Mouse (Mus musculus) brain, embryonic 14.5 days (tissue): ENCODE measurements around the gene Chka.

Experiments used
- CTCF ChIP-seq: fragments of 200-500 bp; IDR thresholded peaks from 2 replicates; pipeline ENCODE4 v1.5.1; 2012; ENCODE audit warnings: inconsistent platforms, mild to moderate bottlenecking, moderate library complexity, borderline replicate concordance; ENCODE audit not compliant: insufficient read depth, insufficient read length; ENCODE audit errors: extremely low read depth
- POLR2A ChIP-seq: fragments of 200-500 bp; IDR thresholded peaks from 2 replicates; pipeline ENCODE4 v1.6.1; 2012; ENCODE audit warnings: mild to moderate bottlenecking, inconsistent platforms, borderline replicate concordance; ENCODE audit not compliant: poor library complexity, insufficient read depth, insufficient read length, severe bottlenecking; ENCODE audit errors: extremely low read depth

DNA sequence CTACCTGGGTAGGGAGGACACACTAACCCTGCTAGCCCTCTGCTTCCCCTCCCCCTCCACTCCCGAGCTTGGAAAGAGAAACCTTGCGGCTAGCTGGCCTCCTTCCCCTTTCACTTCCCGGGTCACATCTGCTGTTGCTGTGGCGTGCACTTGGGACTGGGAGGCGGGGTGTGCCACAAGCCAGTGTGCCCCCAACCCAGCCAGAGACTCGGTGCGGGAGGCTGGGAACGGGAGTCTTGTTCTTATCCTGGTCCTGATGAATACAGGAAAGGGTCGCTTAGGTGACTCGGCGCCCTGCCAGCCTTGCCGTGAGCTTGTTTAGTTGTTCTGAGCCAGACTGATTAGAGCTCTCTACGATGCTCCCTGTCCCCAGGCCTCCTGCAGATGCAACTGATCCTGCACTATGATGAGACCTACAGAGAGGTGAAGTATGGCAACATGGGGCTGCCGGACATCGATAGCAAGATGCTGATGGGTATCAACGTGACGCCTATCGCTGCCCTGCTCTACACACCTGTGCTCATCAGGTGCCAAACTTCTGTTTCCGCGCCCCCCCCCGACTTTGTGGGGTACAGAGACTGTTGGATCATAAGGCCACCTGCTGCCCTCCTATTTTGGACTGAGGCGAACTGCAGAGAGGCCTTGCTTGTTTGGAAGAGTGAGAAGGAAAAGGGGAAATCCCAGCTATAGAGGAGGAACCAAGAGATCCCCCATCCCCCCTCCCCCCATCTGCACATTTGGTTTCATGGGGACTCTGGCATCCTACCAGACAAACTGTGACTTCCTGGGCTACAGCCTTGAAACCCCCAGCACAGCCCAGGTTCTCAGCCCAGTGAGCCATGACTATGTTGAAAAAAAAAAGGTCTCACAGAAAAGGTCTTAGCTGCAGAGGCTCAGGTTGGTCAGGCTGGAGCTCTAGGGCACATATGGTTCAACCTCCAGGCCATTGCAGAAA is 84.6 kb downstream of the Chka start:
- no peak for TF ChIP-seq POLR2A
- no peak for TF ChIP-seq CTCF
